Mouse (Mus musculus): Measurements from ENCODE around the gene Rnf10. TPM values are rescaled to one million over a fixed set of nuclear protein-coding genes. Genes with fewer than 3 reads are reported as not detected.
A peak's percentile ranks its signal among the peaks of the same experiment; 100 is the strongest.
"Not testable (repeated sequence)": the region's sequence is repeated elsewhere in the genome, so short reads cannot be mapped to it uniquely, and the experiment has no call there.

Rnf10 gene
- polyA plus RNA-seq (2015; fragmentation: Nextera tagmentation; extraction: Ambion mirVana), result 138 and 139 TPM in 2 replicates

GRCm38 (mm10) chr5:115272812-115273548, at the start of gene Rnf10:
Gene Rnf10, minus strand, starts transcription at chr5:115272898.
- peak within 1 kb of the TSS; percentile 83 for H3K27ac ChIP-seq
- no peaks in the 10 kb centered on the region for H3K9me3 ChIP-seq

GRCm38 (mm10) chr5:115319004-115319940, 46.6 kb upstream of the Rnf10 start:
- peaks cover 22% of the 10 kb centered on the region for H3K4me1 ChIP-seq
- ATAC-seq (ENCODE audit: insufficient read depth, low FRiP score, low read depth), result peak; percentile 76
- peak overlapping the region; percentile 87 for H3K27ac ChIP-seq
- no peaks in the 10 kb centered on the region for H3K27me3 ChIP-seq (replicated peaks)
- no peak overlapping the region for H3K9ac ChIP-seq
- H3K9me3 ChIP-seq, result no peaks in the 10 kb centered on the region
- under 1% methylated on average over 22 of the region's 22 CpGs for whole genome bisulfite sequencing
- peak overlapping the region; percentile 40 for H3K4me3 ChIP-seq (replicated peaks)
- H3K36me3 ChIP-seq, result no peaks in the 10 kb centered on the region
- peak overlapping the region; percentile 72 for H3K4me2 ChIP-seq

More at GRCm38 (mm10) chr5:115272812-115273548, at the start of gene Rnf10:
- ATAC-seq (ENCODE audit: insufficient read depth, low FRiP score, low read depth), result peak; percentile 90
- peak within 1 kb of the TSS; percentile 99 for H3K9ac ChIP-seq
- H3K36me3 ChIP-seq, result no peaks in the 10 kb centered on the region; the same call in 1 of the 2 replicates
- H3K4me1 ChIP-seq, result peaks cover 21% of the 10 kb centered on the region
- H3K4me2 ChIP-seq, result peak within 1 kb of the TSS; percentile 72
- H3K4me3 ChIP-seq (replicated peaks), result peak within 1 kb of the TSS; percentile 100
- H3K27me3 ChIP-seq (replicated peaks), result no peaks in the 10 kb centered on the region
- WGBS, result 13% methylated on average over 26 of the region's 26 CpGs

GRCm38 (mm10) chr5:115317645-115318328, 45.1 kb upstream of the Rnf10 start:
- H3K4me1 ChIP-seq, result peaks cover 25% of the 10 kb centered on the region
- 8% methylated on average over 10 of the region's 10 CpGs for WGBS
- ATAC-seq (ENCODE audit: insufficient read depth, low FRiP score, low read depth), result peak; percentile 42; the same call in 1 of the 2 replicates
- no peak overlapping the region for H3K9ac ChIP-seq
- no peaks in the 10 kb centered on the region for H3K27me3 ChIP-seq (replicated peaks)
- no peak overlapping the region for H3K4me3 ChIP-seq (replicated peaks)
- H3K27ac ChIP-seq, result peak overlapping the region; percentile 87
- H3K36me3 ChIP-seq, result no peaks in the 10 kb centered on the region
- no peaks in the 10 kb centered on the region for H3K9me3 ChIP-seq
- H3K4me2 ChIP-seq, result peak overlapping the region; percentile 35

- Histone ChIP-seq H3K9me3 (no peaks in the 10 kb centered on the region), H3K9ac (no peak overlapping the region), H3K4me2 (peak overlapping the region; percentile 35; the same call in 1 of the 2 replicates), H3K4me3 (replicated peaks) (no peak overlapping the region), H3K27me3 (replicated peaks) (no peaks in the 10 kb centered on the region), H3K27ac (peak overlapping the region; percentile 87), H3K4me1 (peaks cover 25% of the 10 kb centered on the region), H3K36me3 (no peaks in the 10 kb centered on the region)
- 16% methylated on average over 14 of the region's 14 CpGs for WGBS
- ATAC-seq (ENCODE audit: insufficient read depth, low FRiP score, low read depth), result no peak
Observed at GRCm38 (mm10) chr5:115316968-115317644, 44.4 kb upstream of the Rnf10 start.

- Histone ChIP-seq H3K9me3 (no peaks in the 10 kb centered on the region), H3K4me2 (no peak overlapping the region), H3K27ac (peak overlapping the region; percentile 44; the same call in 1 of the 2 replicates), H3K4me3 (replicated peaks) (no peak overlapping the region), H3K9ac (no peak overlapping the region), H3K4me1 (peaks cover 21% of the 10 kb centered on the region), H3K27me3 (replicated peaks) (no peaks in the 10 kb centered on the region), H3K36me3 (no peaks in the 10 kb centered on the region)
- 0 out of 2 replicates have a peak, but pooled peaks have one; percentile 7 for ATAC-seq (ENCODE audit: insufficient read depth, low FRiP score, low read depth)
- WGBS, result 40% methylated on average over 5 of the region's 5 CpGs
Observed at GRCm38 (mm10) chr5:115313668-115313943, 40.9 kb upstream of the Rnf10 start.

GRCm38 (mm10) chr5:115312816-115313667, 40.3 kb upstream of the Rnf10 start:
- Histone ChIP-seq H3K36me3 (no peaks in the 10 kb centered on the region), H3K27ac (peak overlapping the region; percentile 33; the same call in 1 of the 2 replicates), H3K4me1 (peaks cover 16% of the 10 kb centered on the region), H3K9ac (no peak overlapping the region), H3K27me3 (replicated peaks) (no peaks in the 10 kb centered on the region), H3K9me3 (no peaks in the 10 kb centered on the region), H3K4me3 (replicated peaks) (no peak overlapping the region), H3K4me2 (no peak overlapping the region)
- ATAC-seq (ENCODE audit: insufficient read depth, low FRiP score, low read depth), result 0 out of 2 replicates have a peak, but pooled peaks have one; percentile 45
- WGBS, result 58% methylated on average over 10 of the region's 10 CpGs

GRCm38 (mm10) chr5:115312354-115312753, 39.7 kb upstream of the Rnf10 start:
- no peaks in the 10 kb centered on the region for H3K36me3 ChIP-seq
- no peak overlapping the region for H3K27ac ChIP-seq
- no peaks in the 10 kb centered on the region for H3K27me3 ChIP-seq (replicated peaks)
- H3K9ac ChIP-seq, result no peak overlapping the region
- no peaks in the 10 kb centered on the region for H3K9me3 ChIP-seq
- H3K4me1 ChIP-seq, result peaks cover 9% of the 10 kb centered on the region
- no peak overlapping the region for H3K4me2 ChIP-seq
- H3K4me3 ChIP-seq (replicated peaks), result no peak overlapping the region
- WGBS, result 71% methylated on average over 4 of the region's 4 CpGs
- ATAC-seq (ENCODE audit: insufficient read depth, low FRiP score, low read depth), result peak; percentile 47; the same call in 1 of the 2 replicates

- Histone ChIP-seq H3K36me3 (peaks cover 10% of the 10 kb centered on the region), H3K4me1 (peaks cover 19% of the 10 kb centered on the region)
- not testable (repeated sequence) for ATAC-seq (ENCODE audit: insufficient read depth, low FRiP score, low read depth); H3K9me3 ChIP-seq; H3K4me3 ChIP-seq (replicated peaks); H3K27ac ChIP-seq; H3K27me3 ChIP-seq (replicated peaks); H3K9ac ChIP-seq; H3K4me2 ChIP-seq
- 74% methylated on average over 6 of the region's 7 CpGs for WGBS
Observed at GRCm38 (mm10) chr5:115302190-115302589, 29.5 kb upstream of the Rnf10 start.

GRCm38 (mm10) chr5:115301615-115302014, 28.9 kb upstream of the Rnf10 start:
- H3K27ac ChIP-seq, result peak overlapping the region; percentile 86
- H3K27me3 ChIP-seq (replicated peaks), result no peaks in the 10 kb centered on the region
- no peak for ATAC-seq (ENCODE audit: insufficient read depth, low FRiP score, low read depth)
- H3K9ac ChIP-seq, result peak overlapping the region; percentile 31; the same call in 1 of the 2 replicates
- H3K9me3 ChIP-seq, result no peaks in the 10 kb centered on the region
- H3K36me3 ChIP-seq, result peaks cover 10% of the 10 kb centered on the region
- H3K4me1 ChIP-seq, result peaks cover 20% of the 10 kb centered on the region
- 17% methylated on average over 13 of the region's 13 CpGs for WGBS
- H3K4me3 ChIP-seq (replicated peaks), result peak overlapping the region; percentile 95
- peak overlapping the region; percentile 83 for H3K4me2 ChIP-seq

GRCm38 (mm10) chr5:115300792-115301614, 28.3 kb upstream of the Rnf10 start, which contains the start of gene Dynll1:
Gene Dynll1, minus strand, starts transcription at chr5:115300999.
- Histone ChIP-seq H3K9ac (peak within 1 kb of the TSS; percentile 95), H3K27ac (peak within 1 kb of the TSS; percentile 95), H3K4me2 (peak within 1 kb of the TSS; percentile 83), H3K4me1 (peaks cover 26% of the 10 kb centered on the region), H3K9me3 (no peaks in the 10 kb centered on the region), H3K36me3 (peaks cover 15% of the 10 kb centered on the region), H3K4me3 (replicated peaks) (peak within 1 kb of the TSS; percentile 95), H3K27me3 (replicated peaks) (no peaks in the 10 kb centered on the region)
- ATAC-seq (ENCODE audit: insufficient read depth, low FRiP score, low read depth), result peak; percentile 98
- WGBS, result under 1% methylated on average over 66 of the region's 66 CpGs

All from stomach, embryonic 15.5 days (tissue).